Mouse (Mus musculus) spleen, postnatal 10 days (tissue): ENCODE data around the gene Daglb.
"Not testable (repeated sequence)": the region's sequence is repeated elsewhere in the genome, so short reads cannot be mapped to it uniquely, and the experiment has no call there.

Experiments used
- DNase-seq, 2 experiments: peaks; one replicate each; pipeline ENCODE4 v3.0.0; 2021 to 2022; ENCODE audit warnings: low spot score in 2 of 2

The Daglb gene

GRCm38 (mm10) chr5:143487193-143487592, 22.8 kb downstream of the Daglb start:
- DNase-seq, result no peak

GRCm38 (mm10) chr5:143487998-143488397, 23.6 kb downstream of the Daglb start:
- DNase-seq, result no peak

- DNase-seq, result no peak
Observed at GRCm38 (mm10) chr5:143489749-143490342, 25.5 kb downstream of the Daglb start.

GRCm38 (mm10) chr5:143491736-143492135, 27.4 kb downstream of the Daglb start:
- no peak for DNase-seq

GRCm38 (mm10) chr5:143493163-143493562, 28.8 kb downstream of the Daglb start:
- DNase-seq, result no peak

GRCm38 (mm10) chr5:143495708-143496107, 31.3 kb downstream of the Daglb start:
- no peak for DNase-seq

GRCm38 (mm10) chr5:143497451-143497850, 33.1 kb downstream of the Daglb start:
- no peak for DNase-seq

- no peak for DNase-seq
Observed at GRCm38 (mm10) chr5:143499197-143499596, 34.8 kb downstream of the Daglb start.

- no peak for DNase-seq
Observed at GRCm38 (mm10) chr5:143499686-143500085, 35.3 kb downstream of the Daglb start.

GRCm38 (mm10) chr5:143500711-143501110, 36.3 kb downstream of the Daglb start:
- DNase-seq, result not testable (repeated sequence)

- DNase-seq, result no peak
Observed at GRCm38 (mm10) chr5:143501140-143501539, 36.8 kb downstream of the Daglb start.

- DNase-seq, result no peak
Observed at GRCm38 (mm10) chr5:143501649-143502048, 37.3 kb downstream of the Daglb start.

- DNase-seq, result no peak
Observed at GRCm38 (mm10) chr5:143502899-143503557, 38.6 kb downstream of the Daglb start.

GRCm38 (mm10) chr5:143503740-143504139, 39.4 kb downstream of the Daglb start:
- no peak for DNase-seq

- no peak for DNase-seq
Observed at GRCm38 (mm10) chr5:143504453-143504852, 40.1 kb downstream of the Daglb start.

- DNase-seq, result no peak
Observed at GRCm38 (mm10) chr5:143505056-143505455, 40.7 kb downstream of the Daglb start.

GRCm38 (mm10) chr5:143505545-143505944, 41.2 kb downstream of the Daglb start:
- DNase-seq, result no peak

- DNase-seq, result no peak
Observed at GRCm38 (mm10) chr5:143509294-143509693, 44.9 kb downstream of the Daglb start.

- no peak for DNase-seq
Observed at GRCm38 (mm10) chr5:143509737-143510136, 45.4 kb downstream of the Daglb start.

GRCm38 (mm10) chr5:143511577-143511976, 47.2 kb downstream of the Daglb start:
- DNase-seq, result no peak

GRCm38 (mm10) chr5:143512305-143512704, 47.9 kb downstream of the Daglb start:
- no peak for DNase-seq

- DNase-seq, result no peak
Observed at GRCm38 (mm10) chr5:143514878-143515277, 50.5 kb downstream of the Daglb start.

- no peak for DNase-seq
Observed at GRCm38 (mm10) chr5:143517005-143517404, 52.6 kb downstream of the Daglb start.

GRCm38 (mm10) chr5:143517436-143517835, 53.1 kb downstream of the Daglb start:
- no peak for DNase-seq
